Mouse (Mus musculus): Measurements from ENCODE around the gene Tm4sf1. TPM values are rescaled to one million over a fixed set of nuclear protein-coding genes. Genes with fewer than 3 reads are reported as not detected.

Gene Tm4sf1
- 4.1 and 6.5 TPM in 2 replicates for polyA plus RNA-seq (2014; fragmentation: Nextera tagmentation; extraction: Ambion mirVana)

DNA sequence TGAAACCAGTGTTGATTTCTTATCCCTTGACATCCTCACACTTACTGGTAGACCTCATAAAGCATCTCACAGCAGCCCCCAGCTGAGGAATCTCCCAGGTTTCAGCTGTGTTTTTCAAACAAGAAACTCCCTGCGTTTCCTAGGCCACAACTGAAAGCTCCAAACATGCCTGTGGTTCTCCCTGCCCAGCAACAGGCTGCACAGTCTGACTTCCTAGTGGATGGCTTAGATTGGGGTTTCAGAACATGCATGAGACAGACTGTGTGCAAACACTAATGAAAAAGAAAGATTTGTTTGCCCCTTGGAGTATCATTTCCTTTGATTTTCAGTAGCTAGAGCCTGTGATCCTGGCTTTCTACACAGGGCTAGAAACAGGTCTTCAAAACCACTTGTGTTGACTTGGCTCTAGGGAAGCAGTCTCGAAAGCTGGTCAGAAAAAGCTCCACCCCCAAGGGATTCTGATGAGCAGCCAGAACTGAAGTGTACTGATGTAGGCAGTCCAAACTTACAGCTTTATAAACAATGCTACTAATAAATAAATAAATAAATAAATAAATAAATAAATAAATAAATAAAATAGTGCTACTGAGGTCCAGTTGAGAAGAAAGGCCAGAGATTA is at the start of gene Tm4sf1:
Gene Tm4sf1 (minus strand): TSS at position 68 of the 619 bp plus-strand sequence.
- Histone ChIP-seq H3K27ac (replicated peaks; ENCODE audit: low read depth, low read length) (no peak within 1 kb of the TSS), H3K4me1 (ENCODE audit: control insufficient read depth, insufficient read depth, low read length) (0 out of 2 replicates have a peak, but pooled peaks cover 2% of the 10 kb centered on the region), H3K4me2 (ENCODE audit: low read depth, severe bottlenecking) (no peak within 1 kb of the TSS), H3K9ac (ENCODE audit: low read length) (no peak within 1 kb of the TSS), H3K27me3 (ENCODE audit: control insufficient read depth, insufficient read depth, low read length) (no peaks in the 10 kb centered on the region), H3K36me3 (ENCODE audit: control insufficient read depth, insufficient read depth, low read length) (no peaks in the 10 kb centered on the region), H3K4me3 (ENCODE audit: low read depth, low read length) (no peak within 1 kb of the TSS), H3K9me3 (ENCODE audit: control insufficient read depth, low read length) (no peaks in the 10 kb centered on the region)
- 88% methylated on average over 2 of the region's 2 CpGs for WGBS
- no peak for ATAC-seq (ENCODE audit: insufficient number of reproducible peaks, low FRiP score, low TSS enrichment, low read depth)
- DNase-seq (ENCODE audit: low spot score), result no peak

DNA sequence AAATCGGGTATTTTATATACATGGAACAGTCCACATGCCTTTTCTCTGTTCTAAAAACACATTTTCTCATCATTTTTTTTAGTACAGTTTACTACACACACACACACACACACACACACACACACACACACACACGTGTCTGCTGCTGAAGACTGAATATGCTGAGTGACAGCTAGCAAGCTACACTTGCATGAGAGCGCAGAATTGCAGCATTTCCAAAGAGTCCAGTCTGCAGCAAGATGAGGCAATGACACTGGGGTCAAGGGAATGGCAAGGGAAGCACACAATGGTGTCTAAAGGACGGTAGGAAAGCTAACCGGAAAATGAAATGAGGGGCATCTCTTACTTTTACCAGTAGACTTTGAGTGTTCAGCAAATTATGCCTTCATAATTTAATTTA is 43.0 kb upstream of the Tm4sf1 start:
- DNase-seq (ENCODE audit: low spot score) (no peak), ATAC-seq (ENCODE audit: insufficient number of reproducible peaks, low FRiP score, low TSS enrichment, low read depth) (no peak)
- Histone ChIP-seq H3K4me3 (ENCODE audit: low read depth, low read length) (no peak overlapping the region), H3K9me3 (ENCODE audit: control insufficient read depth, low read length) (no peaks in the 10 kb centered on the region), H3K27me3 (ENCODE audit: control insufficient read depth, insufficient read depth, low read length) (no peaks in the 10 kb centered on the region), H3K4me1 (ENCODE audit: control insufficient read depth, insufficient read depth, low read length) (no peaks in the 10 kb centered on the region), H3K4me2 (ENCODE audit: low read depth, severe bottlenecking) (no peak overlapping the region), H3K36me3 (ENCODE audit: control insufficient read depth, insufficient read depth, low read length) (no peaks in the 10 kb centered on the region), H3K9ac (ENCODE audit: low read length) (no peak overlapping the region), H3K27ac (replicated peaks; ENCODE audit: low read depth, low read length) (no peak overlapping the region)
- whole genome bisulfite sequencing, result 89% methylated on average over 5 of the region's 5 CpGs

DNA sequence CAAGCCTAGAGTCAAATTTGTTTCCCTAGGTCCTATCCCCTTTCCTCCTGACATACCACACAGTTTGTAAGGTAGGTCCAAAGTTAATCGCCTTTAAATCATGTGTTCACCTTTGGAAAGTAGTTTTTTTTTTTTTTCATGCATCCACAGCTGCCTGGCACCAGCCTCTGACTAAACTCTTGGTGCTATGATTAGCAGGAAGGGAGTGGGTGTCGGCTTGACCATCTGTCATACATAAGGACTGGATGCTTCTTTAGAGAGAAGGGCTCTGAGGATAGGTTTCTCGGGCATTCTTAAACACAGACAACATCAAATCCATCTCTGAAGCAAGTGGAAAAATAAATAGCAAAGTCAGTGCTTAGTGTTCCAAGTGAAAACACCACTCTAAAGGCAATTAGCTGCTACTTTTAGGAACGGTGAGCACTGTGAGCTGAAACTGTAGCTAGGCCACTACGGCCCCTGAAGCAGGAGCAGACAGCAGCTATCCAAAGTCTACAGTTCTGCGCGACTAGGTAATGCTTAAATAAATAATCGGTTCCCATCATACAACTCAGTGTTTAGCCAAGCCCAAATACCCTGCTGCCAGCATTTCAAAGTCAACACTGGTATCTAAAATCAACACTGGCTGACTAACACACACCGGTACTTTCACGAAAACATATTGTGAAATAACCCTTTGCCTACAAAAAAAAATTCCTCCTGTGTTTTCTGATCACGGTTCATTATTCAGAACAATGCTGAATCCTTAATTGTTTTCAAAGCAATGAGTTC is 42.2 kb upstream of the Tm4sf1 start:
- Histone ChIP-seq H3K9ac (ENCODE audit: low read length) (no peak overlapping the region), H3K27me3 (ENCODE audit: control insufficient read depth, insufficient read depth, low read length) (no peaks in the 10 kb centered on the region), H3K4me1 (ENCODE audit: control insufficient read depth, insufficient read depth, low read length) (no peaks in the 10 kb centered on the region), H3K27ac (replicated peaks; ENCODE audit: low read depth, low read length) (no peak overlapping the region), H3K9me3 (ENCODE audit: control insufficient read depth, low read length) (no peaks in the 10 kb centered on the region), H3K4me2 (ENCODE audit: low read depth, severe bottlenecking) (no peak overlapping the region), H3K36me3 (ENCODE audit: control insufficient read depth, insufficient read depth, low read length) (no peaks in the 10 kb centered on the region), H3K4me3 (ENCODE audit: low read depth, low read length) (no peak overlapping the region)
- DNase-seq (ENCODE audit: low spot score) (no peak), ATAC-seq (ENCODE audit: insufficient number of reproducible peaks, low FRiP score, low TSS enrichment, low read depth) (no peak)
- 85% methylated on average over 11 of the region's 11 CpGs for WGBS

DNA sequence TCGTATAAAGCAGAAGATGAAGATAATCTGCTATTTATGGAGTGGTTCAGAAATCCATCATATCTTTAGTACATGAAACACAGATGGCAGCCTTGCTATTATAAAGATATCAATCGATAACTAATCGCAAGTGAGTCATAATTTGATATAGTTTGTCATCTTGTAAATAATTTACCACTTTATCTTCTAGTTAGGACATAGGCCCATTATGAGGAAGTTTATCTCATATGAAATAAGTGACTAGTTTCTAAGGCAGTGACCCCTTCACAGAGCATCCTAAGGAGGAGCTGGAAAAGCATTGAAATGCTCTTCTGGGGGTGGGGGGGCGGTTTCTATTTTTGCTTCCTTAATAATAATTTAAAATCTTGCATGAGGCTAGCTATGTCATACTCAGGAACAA is 41.2 kb upstream of the Tm4sf1 start:
- Histone ChIP-seq H3K36me3 (ENCODE audit: control insufficient read depth, insufficient read depth, low read length) (no peaks in the 10 kb centered on the region), H3K4me2 (ENCODE audit: low read depth, severe bottlenecking) (no peak overlapping the region), H3K4me3 (ENCODE audit: low read depth, low read length) (no peak overlapping the region), H3K27ac (replicated peaks; ENCODE audit: low read depth, low read length) (no peak overlapping the region), H3K4me1 (ENCODE audit: control insufficient read depth, insufficient read depth, low read length) (no peaks in the 10 kb centered on the region), H3K9me3 (ENCODE audit: control insufficient read depth, low read length) (no peaks in the 10 kb centered on the region), H3K27me3 (ENCODE audit: control insufficient read depth, insufficient read depth, low read length) (no peaks in the 10 kb centered on the region), H3K9ac (ENCODE audit: low read length) (no peak overlapping the region)
- 91% methylated on average over 4 of the region's 4 CpGs for WGBS
- ATAC-seq (ENCODE audit: insufficient number of reproducible peaks, low FRiP score, low TSS enrichment, low read depth), result no peak
- no peak for DNase-seq (ENCODE audit: low spot score)

- no peak overlapping the region for H3K4me2 ChIP-seq (ENCODE audit: low read depth, severe bottlenecking)
- H3K9ac ChIP-seq (ENCODE audit: low read length), result no peak overlapping the region
- ATAC-seq (ENCODE audit: insufficient number of reproducible peaks, low FRiP score, low TSS enrichment, low read depth) (no peak), DNase-seq (ENCODE audit: low spot score) (no peak)
- no peaks in the 10 kb centered on the region for H3K36me3 ChIP-seq (ENCODE audit: control insufficient read depth, insufficient read depth, low read length)
- H3K27ac ChIP-seq (replicated peaks; ENCODE audit: low read depth, low read length), result no peak overlapping the region
- no peaks in the 10 kb centered on the region for H3K4me1 ChIP-seq (ENCODE audit: control insufficient read depth, insufficient read depth, low read length)
- no peaks in the 10 kb centered on the region for H3K9me3 ChIP-seq (ENCODE audit: control insufficient read depth, low read length)
- no peaks in the 10 kb centered on the region for H3K27me3 ChIP-seq (ENCODE audit: control insufficient read depth, insufficient read depth, low read length)
- WGBS, result 88% methylated on average over 3 of the region's 3 CpGs
- H3K4me3 ChIP-seq (ENCODE audit: low read depth, low read length), result no peak overlapping the region
Measured at GRCm38 (mm10) chr3:57341321-57341720, 39.5 kb upstream of the Tm4sf1 start.

DNA sequence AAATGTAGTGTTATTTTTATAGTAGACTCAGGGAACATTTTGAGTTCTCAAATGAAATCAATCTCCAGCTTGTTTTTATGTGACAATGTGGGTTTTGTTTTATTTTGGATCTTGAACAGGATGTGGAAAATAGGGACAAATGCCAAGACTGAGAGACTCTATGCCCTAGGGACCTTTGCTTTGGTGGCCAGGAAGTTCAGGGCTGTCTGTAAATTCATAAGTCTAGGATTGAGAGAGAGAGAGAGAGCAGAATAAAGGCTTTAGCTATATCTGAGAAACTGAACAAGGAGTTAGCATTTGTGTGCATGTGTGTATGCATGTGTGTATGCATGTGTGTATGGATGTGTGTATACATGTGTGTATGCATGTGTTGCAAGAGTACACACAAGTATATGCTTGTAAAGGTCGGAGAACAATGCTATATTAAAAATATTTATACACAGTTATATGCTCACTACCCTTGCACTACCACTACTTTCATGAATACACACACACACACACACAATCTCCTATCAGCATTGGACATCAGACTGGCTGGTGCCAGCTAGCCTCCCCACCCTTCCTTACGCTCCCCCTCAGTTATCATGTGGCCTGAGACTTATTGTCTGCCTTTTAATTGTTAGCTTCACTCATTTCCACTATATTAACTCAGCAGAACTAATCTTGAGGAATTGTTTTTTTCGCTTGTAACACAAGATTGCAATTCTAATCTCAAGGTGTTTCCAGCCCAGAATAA is 33.5 kb upstream of the Tm4sf1 start:
- H3K27ac ChIP-seq (replicated peaks; ENCODE audit: low read depth, low read length), result no peak overlapping the region
- DNase-seq (ENCODE audit: low spot score) (no peak), ATAC-seq (ENCODE audit: insufficient number of reproducible peaks, low FRiP score, low TSS enrichment, low read depth) (no peak)
- H3K4me3 ChIP-seq (ENCODE audit: low read depth, low read length), result no peak overlapping the region
- H3K36me3 ChIP-seq (ENCODE audit: control insufficient read depth, insufficient read depth, low read length), result no peaks in the 10 kb centered on the region
- no peaks in the 10 kb centered on the region for H3K9me3 ChIP-seq (ENCODE audit: control insufficient read depth, low read length)
- H3K9ac ChIP-seq (ENCODE audit: low read length), result no peak overlapping the region
- H3K4me2 ChIP-seq (ENCODE audit: low read depth, severe bottlenecking), result no peak overlapping the region
- WGBS, result 87% methylated on average over 3 of the region's 3 CpGs
- H3K27me3 ChIP-seq (ENCODE audit: control insufficient read depth, insufficient read depth, low read length), result no peaks in the 10 kb centered on the region
- H3K4me1 ChIP-seq (ENCODE audit: control insufficient read depth, insufficient read depth, low read length), result no peaks in the 10 kb centered on the region

DNA sequence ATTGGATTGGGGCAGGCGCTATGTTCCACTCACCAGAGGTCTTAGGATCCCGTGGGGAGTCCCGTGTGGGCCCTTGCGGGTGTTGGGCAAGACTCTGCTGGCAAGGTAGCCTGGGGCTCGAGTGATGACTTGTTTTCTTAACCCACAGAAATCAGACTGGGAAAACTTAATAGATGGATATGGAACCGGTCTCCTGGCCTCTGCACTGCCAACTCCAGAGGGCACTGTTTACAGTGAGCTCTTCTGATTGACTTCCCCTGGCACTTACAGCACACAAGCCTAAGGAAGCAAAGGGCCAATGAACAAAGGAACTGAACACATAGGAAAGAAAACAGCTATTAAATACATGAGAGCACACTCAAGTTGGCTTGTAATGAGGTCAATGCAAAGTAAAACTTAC is 26.2 kb upstream of the Tm4sf1 start:
- no peak for DNase-seq (ENCODE audit: low spot score)
- Histone ChIP-seq H3K4me2 (ENCODE audit: low read depth, severe bottlenecking) (no peak overlapping the region), H3K9ac (ENCODE audit: low read length) (no peak overlapping the region), H3K36me3 (ENCODE audit: control insufficient read depth, insufficient read depth, low read length) (no peaks in the 10 kb centered on the region), H3K9me3 (ENCODE audit: control insufficient read depth, low read length) (no peaks in the 10 kb centered on the region), H3K4me1 (ENCODE audit: control insufficient read depth, insufficient read depth, low read length) (no peaks in the 10 kb centered on the region), H3K27ac (replicated peaks; ENCODE audit: low read depth, low read length) (no peak overlapping the region), H3K27me3 (ENCODE audit: control insufficient read depth, insufficient read depth, low read length) (no peaks in the 10 kb centered on the region), H3K4me3 (ENCODE audit: low read depth, low read length) (no peak overlapping the region)
- 80% methylated on average over 4 of the region's 6 CpGs for WGBS
- no peak for ATAC-seq (ENCODE audit: insufficient number of reproducible peaks, low FRiP score, low TSS enrichment, low read depth)

DNA sequence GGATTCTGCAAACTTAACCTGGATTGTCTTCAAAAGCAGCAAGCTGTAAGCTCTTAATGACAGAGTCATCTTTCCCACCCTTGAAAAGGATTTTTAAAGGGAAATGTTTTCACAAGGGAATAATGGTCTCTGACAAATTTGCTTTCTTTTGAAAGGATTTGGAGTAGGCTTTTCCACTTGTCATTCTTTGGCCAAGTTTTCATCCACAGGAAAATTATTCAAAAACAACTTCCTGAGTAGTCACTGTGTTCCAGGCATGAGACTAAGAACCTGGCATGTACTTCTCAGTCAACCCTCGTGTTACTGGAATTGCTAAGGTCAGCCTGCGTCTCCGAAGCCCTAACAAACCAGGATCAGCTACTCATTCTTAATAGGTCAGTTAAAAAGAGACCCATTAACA is 5.3 kb upstream of the Tm4sf1 start:
- no peaks in the 10 kb centered on the region for H3K27me3 ChIP-seq (ENCODE audit: control insufficient read depth, insufficient read depth, low read length)
- H3K4me2 ChIP-seq (ENCODE audit: low read depth, severe bottlenecking), result no peak overlapping the region
- ATAC-seq (ENCODE audit: insufficient number of reproducible peaks, low FRiP score, low TSS enrichment, low read depth), result no peak
- H3K9me3 ChIP-seq (ENCODE audit: control insufficient read depth, low read length), result no peaks in the 10 kb centered on the region
- H3K36me3 ChIP-seq (ENCODE audit: control insufficient read depth, insufficient read depth, low read length), result no peaks in the 10 kb centered on the region
- 87% methylated on average over 3 of the region's 3 CpGs for WGBS
- H3K9ac ChIP-seq (ENCODE audit: low read length), result no peak overlapping the region
- H3K27ac ChIP-seq (replicated peaks; ENCODE audit: low read depth, low read length), result no peak overlapping the region
- 0 out of 2 replicates have a peak, but pooled peaks cover 2% of the 10 kb centered on the region for H3K4me1 ChIP-seq (ENCODE audit: control insufficient read depth, insufficient read depth, low read length)
- no peak overlapping the region for H3K4me3 ChIP-seq (ENCODE audit: low read depth, low read length)
- no peak for DNase-seq (ENCODE audit: low spot score)
